Mouse (Mus musculus): ENCODE measurements around the gene Cant1. TPM values are rescaled to one million over a fixed set of nuclear protein-coding genes. Genes with fewer than 3 reads are reported as not detected.
A peak's percentile ranks its signal among the peaks of the same experiment; 100 is the strongest.

Gene Cant1
- polyA plus RNA-seq, 1 experiment from 2014 or later = 30.9 TPM

DNA sequence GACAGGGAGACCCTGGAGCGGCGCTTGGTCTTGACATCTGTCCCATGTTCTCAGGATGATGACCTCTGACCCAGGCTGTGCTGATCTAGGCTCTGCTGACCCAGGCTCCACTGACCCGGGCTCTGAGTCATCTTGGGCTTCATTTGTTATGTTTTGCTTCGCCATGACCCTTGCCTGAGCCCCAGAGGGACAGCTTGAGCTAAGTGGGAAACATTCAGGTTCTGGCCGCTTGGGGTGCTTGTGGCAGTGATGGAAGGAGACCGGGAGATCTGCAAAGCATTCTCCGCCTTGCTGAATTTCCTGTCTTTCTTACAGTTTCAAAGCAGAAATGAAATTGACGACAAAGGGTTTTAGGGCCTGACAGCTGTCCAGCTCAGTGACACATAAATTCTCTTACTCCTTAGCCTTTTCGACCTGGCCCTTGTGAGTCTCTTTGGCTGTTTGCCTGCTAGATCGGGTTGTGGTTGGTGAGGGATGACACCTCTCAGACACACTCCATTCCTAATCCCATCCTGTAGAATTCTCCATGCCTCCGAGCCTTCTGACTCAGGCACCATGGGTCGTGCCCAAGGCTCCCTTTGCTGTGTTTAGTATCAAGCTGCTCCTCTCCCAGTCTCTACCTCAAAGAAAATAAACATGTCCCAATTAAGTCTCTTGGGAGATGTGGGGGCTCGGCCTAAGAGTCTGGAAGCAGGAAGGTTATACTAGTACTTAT is 5.9 kb upstream of the Cant1 start:
- 36% methylated on average over 13 of the region's 13 CpGs for WGBS
- ATAC-seq (ENCODE audit: low FRiP score, low TSS enrichment) = no peak
- Histone ChIP-seq H3K4me2 (replicated peaks; ENCODE audit: low read depth, low read length) (no peak overlapping the region), H3K36me3 (ENCODE audit: insufficient read depth, low read length) (no peaks in the 10 kb centered on the region), H3K9ac (replicated peaks; ENCODE audit: low read length) (no peak overlapping the region), H3K27me3 (ENCODE audit: insufficient read depth, low read length) (no peaks in the 10 kb centered on the region), H3K27ac (ENCODE audit: low read length) (0 out of 2 replicates have a peak overlapping the region, but pooled peaks have one; percentile 1), H3K4me1 (ENCODE audit: insufficient read depth, low read length) (peaks cover 30% of the 10 kb centered on the region), H3K9me3 (ENCODE audit: low read length) (no peaks in the 10 kb centered on the region), H3K4me3 (ENCODE audit: low read length) (no peak overlapping the region)

DNA sequence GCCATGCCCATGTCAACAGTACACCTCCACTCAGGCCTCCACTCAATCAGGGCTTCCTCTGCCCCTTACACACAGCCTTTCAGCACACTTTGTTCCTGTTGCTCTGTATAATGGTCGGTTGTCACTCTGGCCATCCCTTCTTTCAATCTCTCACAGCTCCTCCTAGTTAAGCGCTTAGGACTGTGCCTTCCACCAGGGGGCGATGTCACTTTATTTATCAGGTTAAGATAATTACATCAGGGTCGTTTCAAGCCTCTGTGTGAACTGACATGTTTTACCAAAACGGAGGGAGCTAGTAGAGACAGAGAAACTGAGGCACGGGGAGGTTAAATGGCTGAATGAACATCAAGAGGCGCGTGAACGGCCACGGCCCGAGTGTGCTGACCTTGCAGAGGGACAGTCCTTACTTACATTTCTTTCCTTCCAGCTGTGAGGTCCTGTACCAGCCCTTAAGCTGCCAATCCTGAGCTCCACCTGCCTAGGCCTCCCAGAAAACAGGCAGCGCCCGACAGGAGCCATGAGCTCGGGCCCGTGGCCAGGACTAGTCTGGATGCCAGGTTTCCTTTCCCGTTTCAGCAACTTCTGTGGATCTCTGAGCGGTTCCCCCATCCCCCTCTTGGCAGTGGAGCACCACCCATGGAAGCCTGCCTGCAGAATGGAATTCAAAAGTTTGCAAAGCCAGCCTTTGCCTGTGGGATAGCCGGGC is 4.5 kb upstream of the Cant1 start:
- Histone ChIP-seq H3K4me1 (ENCODE audit: insufficient read depth, low read length) (peaks cover 22% of the 10 kb centered on the region), H3K9ac (replicated peaks; ENCODE audit: low read length) (peak overlapping the region; percentile 44; the same call in 1 of the 2 replicates), H3K4me2 (replicated peaks; ENCODE audit: low read depth, low read length) (peak overlapping the region; percentile 44), H3K27ac (ENCODE audit: low read length) (no peak overlapping the region), H3K9me3 (ENCODE audit: low read length) (no peaks in the 10 kb centered on the region), H3K36me3 (ENCODE audit: insufficient read depth, low read length) (no peaks in the 10 kb centered on the region), H3K4me3 (ENCODE audit: low read length) (0 out of 2 replicates have a peak overlapping the region, but pooled peaks have one; percentile 3), H3K27me3 (ENCODE audit: insufficient read depth, low read length) (no peaks in the 10 kb centered on the region)
- 6% methylated on average over 18 of the region's 18 CpGs for WGBS
- no peak for ATAC-seq (ENCODE audit: low FRiP score, low TSS enrichment)

DNA sequence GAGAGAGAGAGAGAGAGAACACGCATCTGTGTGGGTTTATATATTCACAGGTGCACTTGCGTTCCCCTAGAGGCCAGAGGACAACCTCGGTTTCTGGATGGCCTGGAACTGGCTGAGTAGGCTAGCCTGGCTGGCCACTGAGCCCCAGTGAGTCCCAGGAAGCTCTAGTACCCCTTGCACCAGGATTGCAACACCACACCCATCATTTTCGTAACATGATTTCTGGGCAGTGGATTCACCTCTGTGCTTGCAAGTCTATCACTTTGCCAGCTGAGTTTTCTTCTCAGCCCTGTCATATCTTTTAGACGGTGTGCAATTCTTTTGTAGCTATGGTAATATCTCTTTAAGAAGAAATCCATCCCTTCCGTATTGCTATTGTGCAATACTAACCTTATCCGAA is 1.4 kb upstream of the Cant1 start:
- H3K27me3 ChIP-seq (ENCODE audit: insufficient read depth, low read length) = no peaks in the 10 kb centered on the region
- H3K27ac ChIP-seq (ENCODE audit: low read length) = no peak overlapping the region
- H3K36me3 ChIP-seq (ENCODE audit: insufficient read depth, low read length) = peaks cover 10% of the 10 kb centered on the region
- no peak for ATAC-seq (ENCODE audit: low FRiP score, low TSS enrichment)
- WGBS = 70% methylated on average over 7 of the region's 7 CpGs
- H3K4me1 ChIP-seq (ENCODE audit: insufficient read depth, low read length) = peaks cover 35% of the 10 kb centered on the region
- no peak overlapping the region for H3K4me3 ChIP-seq (ENCODE audit: low read length)
- no peaks in the 10 kb centered on the region for H3K9me3 ChIP-seq (ENCODE audit: low read length)
- H3K4me2 ChIP-seq (replicated peaks; ENCODE audit: low read depth, low read length) = no peak overlapping the region
- H3K9ac ChIP-seq (replicated peaks; ENCODE audit: low read length) = no peak overlapping the region

DNA sequence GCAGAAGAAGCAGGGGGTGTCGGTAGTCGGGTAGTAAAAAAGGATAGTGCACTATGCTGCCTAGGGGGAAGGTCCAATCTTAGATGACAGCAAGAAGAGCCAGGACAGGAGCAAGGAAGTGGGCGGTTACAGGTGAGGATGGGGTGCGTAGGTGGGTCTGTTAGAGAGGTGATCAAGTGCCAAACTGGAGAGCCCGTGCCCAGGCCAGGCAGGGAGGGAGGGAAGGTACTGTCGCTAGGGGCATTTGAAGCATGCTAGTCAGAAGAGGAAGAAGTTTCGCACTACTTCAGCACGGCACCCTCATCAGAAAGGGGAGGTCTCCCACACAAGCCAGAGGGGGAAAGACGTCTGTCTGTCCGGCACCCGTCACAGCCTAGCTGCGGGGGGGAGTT is 448 bp downstream of the Cant1 start:
- no peaks in the 10 kb centered on the region for H3K27me3 ChIP-seq (ENCODE audit: insufficient read depth, low read length)
- peak overlapping the region; percentile 95 for H3K9ac ChIP-seq (replicated peaks; ENCODE audit: low read length)
- 2% methylated on average over 12 of the region's 12 CpGs for WGBS
- peaks cover 40% of the 10 kb centered on the region for H3K4me1 ChIP-seq (ENCODE audit: insufficient read depth, low read length)
- peak overlapping the region; percentile 85 for H3K4me2 ChIP-seq (replicated peaks; ENCODE audit: low read depth, low read length)
- H3K27ac ChIP-seq (ENCODE audit: low read length) = peak overlapping the region; percentile 75
- peaks cover 20% of the 10 kb centered on the region for H3K36me3 ChIP-seq (ENCODE audit: insufficient read depth, low read length)
- H3K4me3 ChIP-seq (ENCODE audit: low read length) = peak overlapping the region; percentile 94
- ATAC-seq (ENCODE audit: low FRiP score, low TSS enrichment) = peak; percentile 37
- H3K9me3 ChIP-seq (ENCODE audit: low read length) = no peaks in the 10 kb centered on the region

DNA sequence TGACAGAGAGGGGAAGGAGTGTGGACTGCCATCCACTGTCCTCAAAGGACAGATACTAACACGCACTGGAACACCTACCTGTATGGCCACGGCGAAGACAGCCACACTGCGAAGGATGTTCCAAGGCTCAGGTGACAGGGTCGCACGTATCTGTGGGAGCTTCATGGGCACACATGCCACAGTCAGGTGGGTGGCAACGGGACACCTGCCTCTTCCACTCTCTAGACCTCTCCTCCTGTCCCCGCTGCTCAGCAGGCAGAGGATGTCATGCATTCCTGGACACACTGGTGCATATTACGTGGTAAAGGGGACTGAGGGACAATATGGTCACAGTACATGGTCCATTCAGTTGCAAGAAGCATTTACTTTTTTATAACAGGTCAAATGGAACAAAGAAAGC is 1.4 kb downstream of the Cant1 start:
- Histone ChIP-seq H3K27me3 (ENCODE audit: insufficient read depth, low read length) (no peaks in the 10 kb centered on the region), H3K4me2 (replicated peaks; ENCODE audit: low read depth, low read length) (peak overlapping the region; percentile 85), H3K27ac (ENCODE audit: low read length) (no peak overlapping the region), H3K4me1 (ENCODE audit: insufficient read depth, low read length) (peaks cover 47% of the 10 kb centered on the region), H3K36me3 (ENCODE audit: insufficient read depth, low read length) (peaks cover 27% of the 10 kb centered on the region), H3K9me3 (ENCODE audit: low read length) (no peaks in the 10 kb centered on the region), H3K4me3 (ENCODE audit: low read length) (peak overlapping the region; percentile 94; the same call in 1 of the 2 replicates), H3K9ac (replicated peaks; ENCODE audit: low read length) (peak overlapping the region; percentile 95)
- no peak for ATAC-seq (ENCODE audit: low FRiP score, low TSS enrichment)
- WGBS = 90% methylated on average over 9 of the region's 9 CpGs

DNA sequence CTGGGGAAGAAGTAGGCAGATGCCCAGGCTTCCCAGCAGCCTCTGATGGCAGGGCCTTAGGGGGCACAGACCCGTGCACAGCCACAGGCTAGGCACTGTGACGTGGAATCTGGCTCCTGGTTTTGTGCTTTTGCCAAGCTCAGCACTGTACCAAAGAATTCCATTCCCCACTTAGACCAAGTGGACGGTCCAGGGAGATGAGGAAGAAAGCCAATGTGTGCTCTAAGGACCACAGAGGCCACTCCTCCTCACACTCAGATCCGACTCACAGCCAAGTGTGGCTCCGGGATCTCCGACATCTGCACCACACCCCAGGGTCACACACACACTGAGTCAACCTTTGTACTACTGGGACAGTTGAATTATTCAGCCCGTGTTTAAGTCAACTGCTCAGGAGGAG is 2.8 kb downstream of the Cant1 start:
- Histone ChIP-seq H3K4me2 (replicated peaks; ENCODE audit: low read depth, low read length) (no peak overlapping the region), H3K4me3 (ENCODE audit: low read length) (no peak overlapping the region), H3K9ac (replicated peaks; ENCODE audit: low read length) (no peak overlapping the region; the same call in 1 of the 2 replicates), H3K27me3 (ENCODE audit: insufficient read depth, low read length) (no peaks in the 10 kb centered on the region), H3K9me3 (ENCODE audit: low read length) (no peaks in the 10 kb centered on the region), H3K27ac (ENCODE audit: low read length) (no peak overlapping the region), H3K36me3 (ENCODE audit: insufficient read depth, low read length) (peaks cover 27% of the 10 kb centered on the region), H3K4me1 (ENCODE audit: insufficient read depth, low read length) (peaks cover 61% of the 10 kb centered on the region)
- ATAC-seq (ENCODE audit: low FRiP score, low TSS enrichment) = no peak
- WGBS = 82% methylated on average over 7 of the region's 7 CpGs

DNA sequence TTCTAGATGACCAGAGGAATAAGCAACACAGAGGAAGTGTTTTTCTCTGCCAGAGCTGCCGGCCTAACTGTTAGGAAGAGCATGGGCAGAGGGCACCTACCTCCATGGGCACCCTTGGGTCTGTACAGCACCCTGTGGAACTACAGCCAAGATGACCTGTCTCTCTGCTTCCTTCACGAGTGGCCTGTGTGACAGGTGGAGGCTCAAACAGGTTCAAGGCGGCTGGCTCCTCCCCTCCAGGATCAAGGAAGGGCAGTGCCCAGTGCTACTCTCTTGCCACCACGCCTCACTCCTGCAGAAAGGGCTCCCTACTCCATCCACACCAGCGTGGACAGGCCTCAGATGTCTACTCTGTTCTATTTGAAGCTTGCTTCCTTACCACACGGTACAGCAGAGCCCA is 3.3 kb downstream of the Cant1 start:
- no peak for ATAC-seq (ENCODE audit: low FRiP score, low TSS enrichment)
- Histone ChIP-seq H3K9ac (replicated peaks; ENCODE audit: low read length) (no peak overlapping the region), H3K4me1 (ENCODE audit: insufficient read depth, low read length) (peaks cover 65% of the 10 kb centered on the region), H3K27ac (ENCODE audit: low read length) (no peak overlapping the region), H3K9me3 (ENCODE audit: low read length) (no peaks in the 10 kb centered on the region), H3K27me3 (ENCODE audit: insufficient read depth, low read length) (no peaks in the 10 kb centered on the region), H3K4me2 (replicated peaks; ENCODE audit: low read depth, low read length) (no peak overlapping the region), H3K36me3 (ENCODE audit: insufficient read depth, low read length) (peaks cover 32% of the 10 kb centered on the region), H3K4me3 (ENCODE audit: low read length) (no peak overlapping the region)
- WGBS = 90% methylated on average over 6 of the region's 6 CpGs

DNA sequence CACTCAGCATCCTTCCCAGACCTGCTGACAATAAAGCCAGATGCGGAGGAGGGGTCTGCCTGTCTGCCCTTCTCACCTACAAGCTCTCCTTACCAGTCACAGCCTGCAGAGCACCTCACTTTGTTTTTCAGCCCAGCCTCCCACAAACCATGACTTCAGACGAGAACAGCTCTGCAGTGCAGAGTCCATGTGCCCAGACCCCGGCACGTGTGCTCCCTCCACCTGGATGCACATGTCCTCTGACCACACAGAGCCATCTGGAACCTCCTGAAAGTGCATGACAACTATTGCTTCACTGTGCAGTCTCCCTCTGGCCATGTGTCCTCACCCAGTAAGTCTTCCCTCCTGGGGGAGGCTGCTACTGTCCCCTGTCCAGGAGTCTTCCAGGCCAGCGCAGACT is 4.6 kb downstream of the Cant1 start:
- Histone ChIP-seq H3K4me1 (ENCODE audit: insufficient read depth, low read length) (peaks cover 65% of the 10 kb centered on the region), H3K36me3 (ENCODE audit: insufficient read depth, low read length) (peaks cover 36% of the 10 kb centered on the region), H3K27ac (ENCODE audit: low read length) (no peak overlapping the region), H3K4me2 (replicated peaks; ENCODE audit: low read depth, low read length) (no peak overlapping the region), H3K9me3 (ENCODE audit: low read length) (no peaks in the 10 kb centered on the region), H3K9ac (replicated peaks; ENCODE audit: low read length) (no peak overlapping the region), H3K4me3 (ENCODE audit: low read length) (no peak overlapping the region), H3K27me3 (ENCODE audit: insufficient read depth, low read length) (no peaks in the 10 kb centered on the region)
- WGBS = 75% methylated on average over 5 of the region's 5 CpGs
- no peak for ATAC-seq (ENCODE audit: low FRiP score, low TSS enrichment)

DNA sequence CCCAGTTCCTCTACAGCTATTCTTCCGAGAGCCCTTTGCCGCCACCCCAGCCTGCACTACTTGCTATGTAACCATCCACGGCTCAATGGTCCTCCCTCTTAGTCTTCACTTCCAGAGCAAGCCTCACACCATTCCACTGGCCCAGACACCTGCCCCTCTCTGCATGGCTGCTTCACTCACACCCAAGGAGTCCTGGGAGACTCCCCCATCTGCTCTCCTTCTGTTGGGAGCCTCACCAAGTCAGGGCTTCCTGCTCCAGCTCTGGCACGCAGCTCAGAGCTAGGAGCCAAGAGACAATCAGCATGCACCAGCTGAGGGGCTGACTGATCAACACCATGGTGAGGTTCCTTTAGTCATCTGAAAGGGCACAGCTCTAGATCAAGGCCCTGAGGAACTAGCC is 5.8 kb downstream of the Cant1 start:
- no peak overlapping the region for H3K9ac ChIP-seq (replicated peaks; ENCODE audit: low read length)
- no peak overlapping the region for H3K27ac ChIP-seq (ENCODE audit: low read length)
- no peak overlapping the region for H3K4me2 ChIP-seq (replicated peaks; ENCODE audit: low read depth, low read length)
- H3K4me3 ChIP-seq (ENCODE audit: low read length) = no peak overlapping the region
- H3K36me3 ChIP-seq (ENCODE audit: insufficient read depth, low read length) = peaks cover 47% of the 10 kb centered on the region
- no peaks in the 10 kb centered on the region for H3K9me3 ChIP-seq (ENCODE audit: low read length)
- ATAC-seq (ENCODE audit: low FRiP score, low TSS enrichment) = no peak
- WGBS = 84% methylated on average over 4 of the region's 4 CpGs
- H3K4me1 ChIP-seq (ENCODE audit: insufficient read depth, low read length) = peaks cover 61% of the 10 kb centered on the region
- H3K27me3 ChIP-seq (ENCODE audit: insufficient read depth, low read length) = no peaks in the 10 kb centered on the region

DNA sequence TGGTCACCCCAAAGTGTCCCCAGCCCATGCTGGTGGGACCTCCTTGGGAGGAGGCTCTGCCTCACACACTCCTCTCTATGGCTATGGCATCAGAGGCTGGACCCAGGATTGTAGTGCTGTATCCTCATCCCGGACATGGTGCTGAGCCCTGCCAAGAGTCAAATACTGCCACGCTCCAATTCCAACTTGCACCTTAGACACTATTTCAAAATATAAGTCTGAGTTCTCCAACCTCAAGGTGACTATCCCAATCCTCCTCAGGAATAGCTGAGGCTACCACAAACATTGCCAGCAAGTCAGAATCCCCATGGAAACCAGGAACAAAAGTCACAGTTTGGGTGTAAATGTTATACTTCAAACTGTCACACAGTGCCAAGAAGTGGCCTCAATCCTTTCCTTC is 6.3 kb downstream of the Cant1 start:
- H3K27me3 ChIP-seq (ENCODE audit: insufficient read depth, low read length) = no peaks in the 10 kb centered on the region
- H3K4me3 ChIP-seq (ENCODE audit: low read length) = no peak overlapping the region
- 75% methylated on average over 2 of the region's 2 CpGs for WGBS
- H3K9ac ChIP-seq (replicated peaks; ENCODE audit: low read length) = no peak overlapping the region
- ATAC-seq (ENCODE audit: low FRiP score, low TSS enrichment) = no peak
- peaks cover 57% of the 10 kb centered on the region for H3K4me1 ChIP-seq (ENCODE audit: insufficient read depth, low read length)
- no peak overlapping the region for H3K27ac ChIP-seq (ENCODE audit: low read length)
- H3K36me3 ChIP-seq (ENCODE audit: insufficient read depth, low read length) = peaks cover 51% of the 10 kb centered on the region
- no peaks in the 10 kb centered on the region for H3K9me3 ChIP-seq (ENCODE audit: low read length)
- H3K4me2 ChIP-seq (replicated peaks; ENCODE audit: low read depth, low read length) = no peak overlapping the region

All from kidney, embryonic 16.5 days (tissue).